Mouse (Mus musculus) gonadal fat pad, adult 2 months (tissue): ENCODE results near the gene Chgb. TPM values are rescaled to one million over a fixed set of nuclear protein-coding genes. Genes with fewer than 3 reads are reported as not detected.

ENCODE experiments used
- DNase-seq: peaks from one replicate; pipeline ENCODE4 v3.0.0-alpha.2; 2012; ENCODE audit warnings: low read depth
- polyA plus RNA-seq: library from polyadenylated mRNA; depleted of rRNA; stranded (reverse); fragments of >200 nt; gene quantifications from 2 replicates; pipeline ENCODE4 v1.2.3, GENCODE M21; 2012; rRNA removed

Chgb gene
- 0.05 TPM in 1 of 2 replicates, not detected in the other for polyA plus RNA-seq

DNA sequence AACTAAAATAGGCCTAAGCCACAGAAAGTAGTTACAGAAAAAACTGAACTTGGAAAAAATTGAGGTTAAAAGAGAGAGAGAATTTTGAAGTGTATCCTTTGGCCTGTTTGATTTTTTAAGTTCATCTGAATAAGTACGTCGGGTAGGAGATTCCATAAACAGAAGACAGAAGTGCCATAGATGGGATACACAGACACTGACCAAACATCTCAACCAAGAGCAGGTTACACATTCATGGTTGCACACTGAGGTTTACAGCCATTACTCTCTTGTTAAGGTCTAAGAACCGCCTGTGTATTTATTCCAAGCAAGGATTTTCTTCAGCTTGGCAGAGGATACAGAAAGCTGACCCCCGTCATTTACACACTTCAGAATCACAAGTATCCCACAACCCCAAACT, at the start of gene Chgb:
Gene Chgb, plus strand, starts transcription at position 301 of the 400 bp plus-strand sequence.
- DNase-seq, result no peak

GRCm38 (mm10) chr2:132732940-132733339, 48.1 kb upstream of the Chgb start:
- no peak for DNase-seq

GRCm38 (mm10) chr2:132733603-132734573, 47.2 kb upstream of the Chgb start:
- DNase-seq, result no peak

DNA sequence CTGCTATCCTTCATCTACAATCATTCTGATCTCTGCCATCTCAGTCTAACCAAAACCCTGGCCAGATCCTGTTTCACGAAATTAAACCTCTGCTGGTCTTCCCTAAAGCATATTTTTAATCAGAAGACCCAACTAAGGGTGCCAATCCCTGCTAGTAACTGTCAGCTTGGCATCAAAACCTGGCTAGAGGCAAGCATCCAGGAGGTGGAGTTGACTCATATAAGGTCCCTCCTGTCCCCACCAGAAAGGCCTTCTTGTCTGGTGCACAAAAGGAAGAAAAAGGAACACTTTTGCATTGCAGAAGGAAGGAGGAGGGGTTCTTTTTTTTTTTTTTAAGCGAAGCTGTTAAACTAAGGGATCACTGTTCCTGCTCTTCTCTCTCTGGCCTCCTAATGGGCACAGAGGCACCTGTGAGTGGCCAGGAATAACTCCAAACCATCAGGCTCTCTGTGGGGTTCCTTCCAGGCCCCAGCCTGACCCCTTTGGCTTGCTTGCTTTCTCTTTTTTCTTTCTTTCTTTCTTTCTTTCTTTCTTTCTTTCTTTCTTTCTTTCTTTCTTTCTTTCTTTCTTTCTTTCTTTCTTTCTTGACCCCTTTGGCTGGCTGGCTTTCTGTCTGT, 42.2 kb upstream of the Chgb start:
- DNase-seq, result no peak

- no peak for DNase-seq
Measured at GRCm38 (mm10) chr2:132741862-132742347, 39.2 kb upstream of the Chgb start.

GRCm38 (mm10) chr2:132744866-132745265, 36.2 kb upstream of the Chgb start:
- no peak for DNase-seq

- DNase-seq, result no peak
Measured at GRCm38 (mm10) chr2:132746108-132746507, 35.0 kb upstream of the Chgb start.

DNA sequence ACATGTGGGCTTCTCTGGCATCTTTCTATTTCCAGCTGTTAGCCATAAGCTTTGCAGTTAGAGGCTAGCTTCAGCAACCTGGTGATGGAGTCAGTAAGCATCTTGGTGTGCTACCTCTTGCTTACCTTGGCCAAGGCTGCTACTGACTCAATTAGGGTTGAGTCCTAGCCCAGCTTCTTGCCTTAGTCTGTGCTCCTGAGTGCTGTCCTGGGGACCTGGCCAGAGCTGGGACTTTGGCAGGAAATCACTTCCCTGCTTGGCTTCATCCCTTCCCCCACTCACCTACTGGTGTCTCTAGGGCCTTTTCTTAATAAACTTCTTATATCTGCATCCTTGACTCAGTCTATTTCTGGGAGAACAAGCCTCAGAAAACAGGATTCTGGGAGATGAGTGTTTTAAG, 30.4 kb upstream of the Chgb start:
- DNase-seq, result peak; percentile 26

DNA sequence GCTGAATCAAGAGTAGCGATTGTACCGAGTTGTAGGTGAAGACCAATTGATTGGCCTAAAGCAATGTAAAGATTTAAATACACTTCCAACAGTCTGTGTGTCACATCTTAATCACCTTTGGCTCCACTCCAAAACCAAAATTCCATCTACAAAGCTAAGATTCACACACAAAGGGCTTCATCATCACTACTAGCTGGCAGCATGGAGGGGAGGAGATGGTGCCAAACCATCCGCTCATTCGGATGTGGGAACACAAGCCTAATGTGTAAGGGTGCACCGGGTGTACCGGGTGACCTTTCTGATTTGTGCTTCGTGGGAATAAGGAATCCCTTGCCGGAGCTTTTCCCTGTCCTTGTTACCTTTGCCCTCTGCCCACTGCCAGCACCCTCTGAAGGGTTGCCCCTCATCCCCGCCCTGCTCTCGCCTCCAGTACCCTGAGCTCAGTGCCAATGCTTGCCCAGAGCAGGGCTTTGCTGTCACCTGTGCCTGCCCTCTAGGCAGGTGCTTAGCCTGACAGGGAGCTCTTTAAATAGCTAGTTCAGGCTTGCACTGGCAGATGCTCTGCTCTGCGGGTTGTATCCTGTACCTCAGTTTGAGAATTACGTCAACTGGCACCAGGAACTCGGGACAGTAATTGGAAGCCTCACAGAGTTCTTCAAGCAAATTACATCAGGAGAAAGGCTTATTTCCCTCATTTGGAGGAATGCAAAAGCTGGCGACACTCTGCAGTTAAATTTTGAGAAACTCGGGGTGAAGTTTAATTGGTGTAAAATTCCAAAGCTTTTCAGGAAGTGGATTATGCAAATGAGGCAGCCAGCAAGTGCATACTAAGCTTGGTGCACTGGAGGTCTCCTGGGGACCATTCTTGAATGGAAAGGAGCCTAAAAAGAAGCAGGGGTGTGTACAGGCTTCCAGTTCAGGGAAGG, 29.7 kb upstream of the Chgb start:
- peak; percentile 76 for DNase-seq

DNA sequence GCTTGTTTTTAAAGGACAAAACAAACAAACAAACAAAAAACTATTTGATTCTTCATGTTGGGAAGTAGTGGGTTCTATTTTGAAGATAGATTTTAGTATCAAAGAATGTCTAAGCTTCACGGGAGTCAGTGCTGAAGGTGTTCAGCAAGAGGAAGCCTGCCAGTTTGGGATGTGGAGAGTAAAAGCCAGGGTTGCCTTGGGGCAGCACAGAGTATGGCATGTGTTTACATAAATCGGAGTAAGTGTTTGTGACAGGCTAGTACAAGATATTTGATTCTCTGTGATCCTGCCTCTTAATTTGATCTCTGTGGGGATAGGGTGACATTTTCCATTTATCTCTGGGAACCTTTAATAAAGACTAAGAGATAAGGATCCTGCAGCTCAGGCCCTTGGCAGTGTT, 28.7 kb upstream of the Chgb start:
- no peak for DNase-seq

DNA sequence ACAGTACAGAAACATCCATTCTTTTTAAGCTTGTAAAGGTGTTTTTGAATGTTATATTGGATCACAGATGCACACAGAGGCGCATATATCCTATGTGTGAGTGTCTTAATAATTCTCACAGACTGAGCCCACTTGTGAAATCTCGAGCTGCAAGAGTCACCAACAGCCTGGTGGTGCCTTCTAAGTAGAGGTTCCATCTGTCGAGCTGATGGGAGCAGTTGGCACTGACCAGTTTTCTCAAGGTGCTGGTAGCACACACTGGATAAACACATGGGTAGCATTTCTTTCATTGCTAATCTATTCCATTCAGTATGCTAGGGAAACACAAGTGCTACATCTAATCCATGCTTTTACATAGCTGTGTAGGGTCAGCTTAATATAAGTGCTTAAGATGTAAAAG, 27.9 kb upstream of the Chgb start:
- no peak for DNase-seq

GRCm38 (mm10) chr2:132757911-132758310, 23.2 kb upstream of the Chgb start:
- DNase-seq, result no peak

DNA sequence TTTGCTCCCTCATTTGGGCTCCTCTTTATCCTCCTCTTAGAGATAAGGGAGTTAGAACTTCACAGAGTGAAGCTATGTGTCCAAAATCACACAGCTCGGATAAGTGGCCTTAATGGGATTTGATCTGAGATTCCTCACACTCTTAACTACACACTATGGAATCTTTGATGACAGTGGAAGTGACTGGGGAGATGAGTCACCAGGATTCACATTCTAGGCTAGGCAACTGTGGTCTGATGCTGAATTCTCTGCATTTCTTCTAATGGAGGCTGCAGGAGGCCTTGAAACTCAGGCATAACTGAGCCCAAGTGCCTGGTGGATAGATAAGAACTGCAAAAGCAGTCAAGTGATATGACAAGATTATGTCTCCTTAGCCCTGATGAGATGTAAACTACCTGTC, 10.3 kb upstream of the Chgb start:
- no peak for DNase-seq

- DNase-seq, result peak; percentile 3
Measured at GRCm38 (mm10) chr2:132781439-132782068, 476 bp downstream of the Chgb start.

DNA sequence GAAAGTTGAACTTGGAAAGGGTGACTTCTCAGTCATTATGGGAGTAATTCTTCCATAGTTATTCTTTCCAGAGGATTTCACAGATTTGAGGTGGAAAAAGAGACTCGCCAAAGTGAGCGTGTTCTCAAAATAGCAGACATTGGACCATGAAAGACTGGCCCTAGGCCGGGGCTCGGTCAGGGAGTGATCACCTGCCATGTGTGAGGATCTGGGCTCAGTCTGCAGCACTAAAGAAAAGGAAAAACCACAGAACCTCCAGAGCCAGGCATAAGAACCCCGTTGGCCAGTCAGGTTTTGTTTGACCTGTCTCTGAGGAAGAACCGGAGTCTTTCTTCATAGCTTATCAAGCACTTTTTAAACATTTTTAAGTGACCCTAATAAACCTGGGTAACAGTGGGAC, 3.0 kb downstream of the Chgb start:
- DNase-seq, result no peak

- DNase-seq, result no peak
Measured at GRCm38 (mm10) chr2:132793441-132794203, 12.5 kb downstream of the Chgb start.

DNA sequence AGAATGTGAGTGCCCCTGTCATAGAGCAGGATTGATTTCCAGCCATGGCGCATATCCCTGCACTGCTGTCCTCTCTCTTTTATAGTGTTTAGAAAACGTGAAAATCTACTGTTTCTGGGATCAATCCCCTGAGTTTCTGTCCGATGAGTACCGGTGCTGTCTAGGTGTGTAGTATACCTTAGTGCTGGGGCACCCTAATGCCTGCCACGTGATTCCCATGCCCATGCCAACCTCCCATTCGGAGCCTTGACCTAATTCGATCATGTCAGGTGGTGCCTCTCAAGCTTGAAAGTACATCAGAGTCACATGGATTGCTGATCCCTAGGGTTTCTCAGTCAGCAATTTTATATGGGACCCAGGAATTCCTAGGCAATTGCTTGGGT, 13.1 kb downstream of the Chgb start:
- DNase-seq, result no peak

- no peak for DNase-seq
Measured at GRCm38 (mm10) chr2:132802976-132803375, 21.9 kb downstream of the Chgb start.

- peak; percentile 65 for DNase-seq
Measured at GRCm38 (mm10) chr2:132815608-132816314, 34.7 kb downstream of the Chgb start, which contains the start of the genes Trmt6 and Mcm8. Gene Trmt6, minus strand, starts transcription at chr2:132816055. Gene Mcm8, plus strand, starts transcription at chr2:132816141.

DNA sequence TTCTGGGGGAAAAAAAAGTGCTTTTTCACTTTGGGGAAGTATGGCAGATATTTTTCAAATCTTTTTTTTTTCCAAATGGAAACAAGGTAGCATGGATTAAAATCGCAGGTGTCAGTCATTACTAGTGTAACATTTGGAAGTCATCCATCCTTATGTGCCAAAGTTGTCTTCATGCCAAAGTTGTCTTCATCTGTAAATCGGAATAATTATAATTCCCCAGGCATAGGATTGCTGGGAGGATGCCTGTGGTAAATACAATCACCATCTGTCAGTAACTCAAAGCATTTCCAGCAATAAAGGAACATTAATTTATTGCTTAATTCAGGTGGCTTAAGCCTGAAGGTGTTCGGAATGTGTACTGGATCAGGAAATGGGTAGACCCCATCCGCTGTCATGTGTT, 60.0 kb downstream of the Chgb start:
- no peak for DNase-seq
